Mouse (Mus musculus) lung, adult 2 months (tissue): Measurements from ENCODE around the gene Elf3.

ENCODE experiments used
- CTCF ChIP-seq: fragments of 200-500 bp; IDR thresholded peaks from 2 replicates; pipeline ENCODE4 v1.5.1; 2011; ENCODE audit warnings: mild to moderate bottlenecking, low read length, control low read depth; ENCODE audit not compliant: insufficient read depth
- POLR2A ChIP-seq: fragments of 200-500 bp; IDR thresholded peaks from 2 replicates; pipeline ENCODE4 v1.6.1; 2011; ENCODE audit warnings: low read depth, mild to moderate bottlenecking, control low read depth, low read length, borderline replicate concordance; ENCODE audit errors: extremely low read depth

DNA sequence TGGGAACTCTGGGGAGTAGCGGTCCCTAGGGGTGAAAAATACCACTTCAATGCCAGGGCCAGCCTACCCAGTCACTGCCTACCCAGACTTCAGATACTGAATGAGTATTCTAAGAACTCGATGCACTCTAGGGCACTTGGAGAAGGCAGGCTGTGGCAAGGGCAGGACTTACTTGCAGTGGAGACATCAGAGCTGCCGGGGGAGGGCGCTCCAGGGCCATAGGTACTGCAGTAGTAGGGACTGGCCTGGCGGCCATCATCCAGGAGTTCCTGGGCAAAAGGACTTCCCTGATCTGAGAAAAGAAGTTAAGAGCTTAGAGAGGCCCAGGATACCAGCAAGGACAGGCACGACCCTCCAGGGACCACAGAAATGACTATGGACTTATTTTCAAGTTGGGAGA is 2.1 kb downstream of the Elf3 start:
- TF ChIP-seq CTCF (peak; percentile 40), POLR2A (no peak)
